Mouse (Mus musculus) testis, adult 2 months (tissue): ENCODE data around the gene Emilin1.

Experiments used
- CTCF ChIP-seq: fragments of 200-500 bp; IDR thresholded peaks from 2 replicates; pipeline ENCODE4 v1.5.1; 2012; ENCODE audit warnings: low read depth, mild to moderate bottlenecking, inconsistent platforms, low read length, moderate library complexity; ENCODE audit not compliant: control insufficient read depth, insufficient read depth, insufficient replicate concordance
- POLR2A ChIP-seq: fragments of 200-500 bp; IDR thresholded peaks from 2 replicates; pipeline ENCODE4 v1.6.1; 2012; ENCODE audit warnings: low read depth, mild to moderate bottlenecking, inconsistent platforms, low read length, moderate library complexity; ENCODE audit not compliant: control insufficient read depth

DNA sequence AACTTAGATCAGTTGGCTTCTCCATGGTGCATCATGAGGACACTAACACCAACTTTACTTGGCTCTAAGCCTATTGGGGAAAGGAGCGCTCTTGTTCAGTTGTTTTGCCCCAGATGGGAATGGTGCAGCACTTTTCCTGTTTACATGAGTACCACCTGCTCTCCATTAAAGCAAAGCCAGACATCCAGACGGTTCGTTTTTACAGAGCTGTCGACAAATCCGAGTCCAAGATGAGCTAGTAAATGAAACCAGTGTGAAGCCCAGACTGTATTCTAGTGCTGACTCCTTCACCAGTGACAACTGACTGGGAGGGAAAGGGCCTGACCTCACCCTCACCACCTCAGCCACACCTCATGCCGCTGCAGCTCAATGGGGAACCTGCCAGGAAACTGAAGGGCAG, 34.6 kb upstream of the Emilin1 start:
- TF ChIP-seq CTCF (no peak), POLR2A (no peak)
